Mouse (Mus musculus) kidney, postnatal 0 days (tissue): ENCODE measurements at regions not wholly inside any gene's neighbourhood (a gene's known extent, or its start where the extent isn't known, plus 50 kb on each side); places are given as distances from the start of the nearest gene placed in this dataset.
A peak's percentile ranks its signal among the peaks of the same experiment; 100 is the strongest.

ENCODE experiments used
- ATAC-seq: fragments of 200-750 bp; cut with Nextera tagmentation; replicated peaks from 2 replicates; pipeline ENCODE4 v1.8.0; 2017; ENCODE audit warnings: low read depth, moderate number of reproducible peaks, moderate TSS enrichment, moderate library complexity; ENCODE audit not compliant: low FRiP score
- DNase-seq: peaks from one replicate; pipeline ENCODE4 v3.0.0-alpha.2; 2016; ENCODE audit warnings: low spot score
- H3K27ac ChIP-seq: fragments of 300-500 bp; sonication (generic); 2 replicates; pipeline ENCODE4 v1.5.1; 2014; ENCODE audit warnings: mild to moderate bottlenecking
- H3K27me3 ChIP-seq: fragments of 300-500 bp; sonication (generic); 2 replicates; pipeline ENCODE4 v1.6.1; 2014; ENCODE audit warnings: low read length, mixed read lengths; ENCODE audit not compliant: insufficient read depth
- H3K36me3 ChIP-seq: fragments of 300-500 bp; sonication (generic); 2 replicates; pipeline ENCODE4 v1.6.1; 2014; ENCODE audit warnings: low read length, mixed read lengths; ENCODE audit not compliant: insufficient read depth
- H3K4me1 ChIP-seq: fragments of 300-500 bp; sonication (generic); replicated peaks from 2 replicates; pipeline ENCODE4 v1.6.1; 2014; ENCODE audit warnings: antibody characterized with exemption, low read length, mixed read lengths; ENCODE audit not compliant: insufficient read depth
- H3K4me2 ChIP-seq: fragments of 300-500 bp; sonication (generic); 2 replicates; pipeline ENCODE4 v1.6.1; 2014; ENCODE audit warnings: mild to moderate bottlenecking, low read length, moderate library complexity, mixed read lengths
- H3K4me3 ChIP-seq: fragments of 300-500 bp; sonication (generic); replicated peaks from 2 replicates; pipeline ENCODE4 v1.5.1; 2014; ENCODE audit warnings: low read depth, low read length
- H3K9ac ChIP-seq: fragments of 300-500 bp; sonication (generic); 2 replicates; pipeline ENCODE4 v1.6.1; 2014; ENCODE audit warnings: low read depth, low read length
- H3K9me3 ChIP-seq: fragments of 300-500 bp; sonication (generic); replicated peaks from 2 replicates; pipeline ENCODE4 v1.6.1; 2016; ENCODE audit warnings: low read length, inconsistent platforms, mixed read lengths
- CTCF ChIP-seq: IDR thresholded peaks from 2 replicates; pipeline ENCODE4 v1.5.1; 2016; ENCODE audit warnings: antibody characterized with exemption, low read depth, mild to moderate bottlenecking, moderate library complexity
- WGBS: fragments of 180-500 bp; shearing (Covaris S2); extraction: QIAGEN DNeasy Blood & Tissue Kit; methylation state at CpG from one replicate; pipeline ENCODE4 v1.1.7; 2014; 5-methylcytosine and 5-hydroxymethylcytosine counted together

- WGBS: 88% methylated on average over 7 of the region's 7 CpGs
- no peak overlapping the region for H3K9ac ChIP-seq
- no peak for DNase-seq
- no peak for TF ChIP-seq CTCF
- no peak overlapping the region for H3K27ac ChIP-seq
- H3K4me1 ChIP-seq: no peaks in the 10 kb centered on the region
- no peaks in the 10 kb centered on the region for H3K36me3 ChIP-seq
- ATAC-seq: no peak
- H3K4me2 ChIP-seq: no peak overlapping the region
- no peak overlapping the region for H3K4me3 ChIP-seq
- H3K27me3 ChIP-seq: no peaks in the 10 kb centered on the region
- H3K9me3 ChIP-seq: no peaks in the 10 kb centered on the region
Observed at GRCm38 (mm10) chr7:64036154-64036553, 97.4 kb upstream of the Klf13 start.

GRCm38 (mm10) chr7:64035025-64035606 is 96.4 kb upstream of the Klf13 start:
- DNase-seq (no peak), ATAC-seq (no peak)
- no peaks in the 10 kb centered on the region for H3K4me1 ChIP-seq
- no peak overlapping the region for H3K9ac ChIP-seq
- no peaks in the 10 kb centered on the region for H3K9me3 ChIP-seq
- WGBS: 73% methylated on average over 8 of the region's 8 CpGs
- no peak overlapping the region for H3K4me3 ChIP-seq
- no peaks in the 10 kb centered on the region for H3K36me3 ChIP-seq
- H3K4me2 ChIP-seq: no peak overlapping the region
- no peaks in the 10 kb centered on the region for H3K27me3 ChIP-seq
- no peak overlapping the region for H3K27ac ChIP-seq
- no peak for TF ChIP-seq CTCF

- ATAC-seq (0 out of 2 replicates have a peak, but pooled peaks have one; percentile 55), DNase-seq (no peak)
- no peaks in the 10 kb centered on the region for H3K36me3 ChIP-seq
- no peak for TF ChIP-seq CTCF
- H3K27ac ChIP-seq: no peak overlapping the region
- H3K9me3 ChIP-seq: no peaks in the 10 kb centered on the region
- H3K4me3 ChIP-seq: no peak overlapping the region
- no peaks in the 10 kb centered on the region for H3K27me3 ChIP-seq
- H3K4me2 ChIP-seq: no peak overlapping the region
- H3K4me1 ChIP-seq: no peaks in the 10 kb centered on the region
- 96% methylated on average over 1 of the region's 1 CpGs for WGBS
- no peak overlapping the region for H3K9ac ChIP-seq
Observed at GRCm38 (mm10) chr7:64034493-64034892, 95.8 kb upstream of the Klf13 start.

GRCm38 (mm10) chr7:64033388-64033787 is 94.7 kb upstream of the Klf13 start:
- TF ChIP-seq CTCF: no peak
- H3K4me3 ChIP-seq: no peak overlapping the region
- H3K36me3 ChIP-seq: no peaks in the 10 kb centered on the region
- H3K9ac ChIP-seq: no peak overlapping the region
- H3K4me2 ChIP-seq: no peak overlapping the region
- no peaks in the 10 kb centered on the region for H3K9me3 ChIP-seq
- 52% methylated on average over 2 of the region's 2 CpGs for WGBS
- DNase-seq (no peak), ATAC-seq (no peak)
- H3K27me3 ChIP-seq: no peaks in the 10 kb centered on the region
- no peak overlapping the region for H3K27ac ChIP-seq
- H3K4me1 ChIP-seq: no peaks in the 10 kb centered on the region

- H3K9ac ChIP-seq: no peak overlapping the region
- no peak overlapping the region for H3K4me2 ChIP-seq
- H3K36me3 ChIP-seq: no peaks in the 10 kb centered on the region
- no peak for DNase-seq
- no peaks in the 10 kb centered on the region for H3K4me1 ChIP-seq
- TF ChIP-seq CTCF: no peak
- ATAC-seq: no peak
- H3K27me3 ChIP-seq: no peaks in the 10 kb centered on the region
- H3K27ac ChIP-seq: no peak overlapping the region
- 57% methylated on average over 9 of the region's 9 CpGs for WGBS
- no peaks in the 10 kb centered on the region for H3K9me3 ChIP-seq
- H3K4me3 ChIP-seq: no peak overlapping the region
Observed at GRCm38 (mm10) chr7:64032921-64033354, 94.2 kb upstream of the Klf13 start.

- Histone ChIP-seq H3K27me3 (no peaks in the 10 kb centered on the region), H3K4me1 (no peaks in the 10 kb centered on the region), H3K4me2 (no peak overlapping the region), H3K9ac (no peak overlapping the region), H3K27ac (no peak overlapping the region), H3K36me3 (no peaks in the 10 kb centered on the region), H3K4me3 (no peak overlapping the region), H3K9me3 (no peaks in the 10 kb centered on the region)
- ATAC-seq (no peak), DNase-seq (no peak)
- WGBS: 97% methylated on average over 2 of the region's 2 CpGs
- no peak for TF ChIP-seq CTCF
Observed at GRCm38 (mm10) chr7:64030650-64031049, 91.9 kb upstream of the Klf13 start.

- Histone ChIP-seq H3K4me2 (no peak overlapping the region), H3K4me3 (no peak overlapping the region), H3K9ac (no peak overlapping the region), H3K36me3 (no peaks in the 10 kb centered on the region), H3K4me1 (no peaks in the 10 kb centered on the region), H3K27me3 (no peaks in the 10 kb centered on the region), H3K9me3 (no peaks in the 10 kb centered on the region), H3K27ac (no peak overlapping the region)
- ATAC-seq: peak; percentile 34; the same call in 1 of the 2 replicates
- no peak for TF ChIP-seq CTCF
- no peak for DNase-seq
- WGBS: 73% methylated on average over 7 of the region's 7 CpGs
Observed at GRCm38 (mm10) chr7:64027100-64027499, 88.4 kb upstream of the Klf13 start.
